Comparison of ENCODE assay signal across 16 mouse cellular contexts in genomic region chr11:102401898-102402500, GRCm38 (mm10). TPM values are rescaled to one million over a fixed set of nuclear protein-coding genes. Genes with fewer than 3 reads are reported as not detected.
DNase-seq lines count a peak whose midpoint lies in the region; TF ChIP-seq lines count a peak whose summit lies in the region.
"Had no signal": no experiment of that assay in that cellular context is flagged by ENCODE, and none has a peak within 500 bp of the region (broad histone marks: within the 10 kb centered on the region; RNA-seq: fewer than 3 reads in every experiment).

No protein-coding gene starts in this region.

- no peak for TF ChIP-seq POLR2A in cerebellum, adult 2 months (IDR thresholded peaks at IDR 0.05; ENCODE audit: borderline replicate concordance, insufficient read depth, low read length)

- DNase-seq in cerebellum, adult 2 months: peak; percentile 32 to 40
- DNase-seq in cerebellum, adult 11 months: no peak
- peak; percentile 12 to 15 for DNase-seq in layer of hippocampus, postnatal 14 days (ENCODE audit: low spot score in 2 of 2)
- DNase-seq in layer of hippocampus, adult 9-11 months: no peak
- DNase-seq in 3134 (ENCODE audit: extremely low read depth, insufficient read length, low spot score): peak; percentile 21
- DNase-seq in cerebellum, postnatal 25 days: peak; percentile 37 to 47
- no peak for DNase-seq in frontal cortex, adult 2 months (ENCODE audit: extremely low spot score in 1 of 2, low spot score in 1 of 2)
- DNase-seq: gastrocnemius, postnatal 10 days; kidney, postnatal 14 days; layer of hippocampus, postnatal 36 days; left cerebral cortex, postnatal 4 days; liver, embryonic 13.5 days; lung, postnatal 14 days; thymus, postnatal 4 days had no signal

- H3K4me1 ChIP-seq in cerebellum, adult 2 months (ENCODE audit: control insufficient read depth, insufficient read depth, low read length): peaks cover 45% of the 10 kb centered on the region

- TF ChIP-seq CTCF in cerebellum, adult 2 months (IDR thresholded peaks at IDR 0.05; ENCODE audit: borderline replicate concordance, insufficient read depth, low read depth, low read length): no peak

- H3K27me3 ChIP-seq in cerebellum, adult 2 months (ENCODE audit: control insufficient read depth, insufficient read depth, low read length): no peaks in the 10 kb centered on the region

- 30% methylated on average over 12 of the region's 12 CpGs for WGBS in cerebellum, adult 2 months

- no peak overlapping the region for H3K27ac ChIP-seq in cerebellum, adult 2 months (ENCODE audit: insufficient read depth, low read length)
- H3K27ac ChIP-seq: liver, embryonic 13.5 days; midbrain, embryonic 10.5 days had no signal

- H3K4me3 ChIP-seq in cerebellum, adult 2 months (replicated peaks; ENCODE audit: insufficient read depth, low read depth, low read length): no peak overlapping the region
- H3K4me3 ChIP-seq: liver, embryonic 13.5 days; midbrain, embryonic 10.5 days had no signal

RNA-seq across cellular contexts. Expression of gene Slc25a39, which starts 5.7 kb away (rescaled TPM):
- 124 and 126 TPM in 2 replicates for polyA plus RNA-seq in cerebellum, adult 2 months (2012; rRNA removed)
- total RNA-seq in layer of hippocampus, postnatal 14 days (2021): 10 to 100 TPM; 75.6 to 81.8 TPM
- 82.9 and 90.8 TPM in 2 replicates for polyA plus RNA-seq in frontal cortex, adult 2 months (2012; rRNA removed)

RNA-seq across cellular contexts. Expression of gene Rundc3a, which starts 8.8 kb away (rescaled TPM):
- polyA plus RNA-seq in cerebellum, adult 2 months (2012; rRNA removed): 446 and 460 TPM in 2 replicates
- total RNA-seq in layer of hippocampus, postnatal 14 days (2021): 100 to 1,000 TPM; 413 to 422 TPM
- 538 and 540 TPM in 2 replicates for polyA plus RNA-seq in frontal cortex, adult 2 months (2012; rRNA removed)
- total RNA-seq: heart, postnatal 25 days had no signal

RNA-seq across cellular contexts. Expression of gene Grn, which starts 28.1 kb away (rescaled TPM):
- 58.4 TPM in 2 replicates for polyA plus RNA-seq in cerebellum, adult 2 months (2012; rRNA removed)
- total RNA-seq in layer of hippocampus, postnatal 14 days (2021): 10 to 100 TPM; 82.3 to 87.4 TPM
- 70.9 and 78.2 TPM in 2 replicates for polyA plus RNA-seq in frontal cortex, adult 2 months (2012; rRNA removed)

RNA-seq across cellular contexts. Expression of gene Slc4a1, which starts 36.0 kb away (rescaled TPM):
- 0.72 and 0.90 TPM in 2 replicates for polyA plus RNA-seq in cerebellum, adult 2 months (2012; rRNA removed)
- under 1 TPM; 0.50 to 0.60 TPM for total RNA-seq in layer of hippocampus, postnatal 14 days (2021)
- polyA plus RNA-seq in frontal cortex, adult 2 months (2012; rRNA removed): 0.48 and 0.60 TPM in 2 replicates

RNA-seq across cellular contexts. Expression of gene Fam171a2, which starts 45.5 kb away (rescaled TPM):
- polyA plus RNA-seq in cerebellum, adult 2 months (2012; rRNA removed): 57.8 and 60.3 TPM in 2 replicates
- 10 to 100 TPM; 86.0 to 97.5 TPM for total RNA-seq in layer of hippocampus, postnatal 14 days (2021)
- 69.6 and 70.0 TPM in 2 replicates for polyA plus RNA-seq in frontal cortex, adult 2 months (2012; rRNA removed)

Comparison
In these comparisons a context has a peak if more than half of its experiments do, and no peak if none do; other contexts are left out.
1. DNase-seq: peak in cerebellum, adult 2 months (2 of 2), layer of hippocampus, postnatal 14 days (2 of 2), 3134 (single experiment) and cerebellum, postnatal 25 days (2 of 2); none in cerebellum, adult 11 months (single experiment), layer of hippocampus, adult 9-11 months (single experiment) and frontal cortex, adult 2 months (0 of 2).